Mouse (Mus musculus) neural tube, embryonic 12.5 days (tissue): ENCODE data around the gene Pld4. TPM values are rescaled to one million over a fixed set of nuclear protein-coding genes. Genes with fewer than 3 reads are reported as not detected.

ENCODE experiments used
- ATAC-seq: fragments of 200-750 bp; cut with Nextera tagmentation; 2 replicates; pipeline ENCODE4 v1.8.0; 2017; ENCODE audit warnings: low read depth, mild to moderate bottlenecking, moderate TSS enrichment, moderate library complexity; ENCODE audit not compliant: low FRiP score
- H3K27ac ChIP-seq: fragments of 300-500 bp; sonication (generic); 2 replicates; pipeline ENCODE4 v1.5.1; 2016
- H3K27me3 ChIP-seq: fragments of 300-500 bp; sonication (generic); replicated peaks from 2 replicates; pipeline ENCODE4 v1.6.1; 2016; ENCODE audit warnings: mild to moderate bottlenecking
- H3K36me3 ChIP-seq: fragments of 300-500 bp; sonication (generic); 2 replicates; pipeline ENCODE4 v1.6.1; 2016; ENCODE audit warnings: mild to moderate bottlenecking
- H3K4me1 ChIP-seq: fragments of 300-500 bp; sonication (generic); 2 replicates; pipeline ENCODE4 v1.6.1; 2016
- H3K4me2 ChIP-seq: fragments of 300-500 bp; sonication (generic); replicated peaks from 2 replicates; pipeline ENCODE4 v1.6.1; 2016; ENCODE audit warnings: mild to moderate bottlenecking
- H3K4me3 ChIP-seq: fragments of 300-500 bp; sonication (generic); 2 replicates; pipeline ENCODE4 v1.5.1; 2016
- H3K9ac ChIP-seq: fragments of 300-500 bp; sonication (generic); 2 replicates; pipeline ENCODE4 v1.6.1; 2016; ENCODE audit warnings: mild to moderate bottlenecking
- H3K9me3 ChIP-seq: fragments of 300-500 bp; sonication (generic); 2 replicates; pipeline ENCODE4 v1.6.1; 2016; ENCODE audit warnings: mild to moderate bottlenecking
- WGBS: fragments of 180-500 bp; shearing (Covaris S2); methylation state at CpG from one replicate; pipeline ENCODE4 v1.1.7; 2016; 5-methylcytosine and 5-hydroxymethylcytosine counted together
- polyA plus RNA-seq: library from polyadenylated mRNA; unstranded; fragments of >200 nt; fragmentation: Nextera tagmentation; extraction: Ambion mirVana; gene quantifications from 2 replicates; pipeline ENCODE4 v1.2.1, GENCODE M21; 2016

The Pld4 gene
- polyA plus RNA-seq, 1 experiment from 2014 or later: 5.8 TPM

DNA sequence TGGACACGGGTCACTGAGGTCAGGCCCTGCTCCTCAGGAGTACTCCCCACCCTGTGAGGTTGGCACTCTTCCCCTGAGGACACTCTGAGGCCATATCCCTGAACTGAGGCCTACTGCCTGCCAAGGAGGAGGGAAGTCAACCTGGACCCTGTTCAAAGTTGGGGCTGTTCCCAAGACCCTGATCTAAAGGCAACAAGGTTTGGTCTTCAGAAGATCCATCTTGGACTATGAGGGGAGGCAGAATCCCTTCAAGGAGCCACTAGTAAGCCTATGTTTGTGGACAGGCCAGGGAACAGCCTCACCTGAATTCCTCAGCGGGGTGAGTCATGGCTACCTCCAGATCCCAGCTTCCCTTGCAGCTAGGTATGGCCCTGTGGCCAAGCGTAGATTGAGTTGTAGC, 984 bp upstream of the Pld4 start:
- no peaks in the 10 kb centered on the region for H3K36me3 ChIP-seq
- no peaks in the 10 kb centered on the region for H3K4me1 ChIP-seq
- H3K4me3 ChIP-seq: no peak overlapping the region
- ATAC-seq: no peak
- 87% methylated on average over 3 of the region's 3 CpGs for WGBS
- H3K9me3 ChIP-seq: no peaks in the 10 kb centered on the region
- no peak overlapping the region for H3K4me2 ChIP-seq
- no peak overlapping the region for H3K9ac ChIP-seq
- H3K27me3 ChIP-seq: no peaks in the 10 kb centered on the region
- H3K27ac ChIP-seq: no peak overlapping the region

DNA sequence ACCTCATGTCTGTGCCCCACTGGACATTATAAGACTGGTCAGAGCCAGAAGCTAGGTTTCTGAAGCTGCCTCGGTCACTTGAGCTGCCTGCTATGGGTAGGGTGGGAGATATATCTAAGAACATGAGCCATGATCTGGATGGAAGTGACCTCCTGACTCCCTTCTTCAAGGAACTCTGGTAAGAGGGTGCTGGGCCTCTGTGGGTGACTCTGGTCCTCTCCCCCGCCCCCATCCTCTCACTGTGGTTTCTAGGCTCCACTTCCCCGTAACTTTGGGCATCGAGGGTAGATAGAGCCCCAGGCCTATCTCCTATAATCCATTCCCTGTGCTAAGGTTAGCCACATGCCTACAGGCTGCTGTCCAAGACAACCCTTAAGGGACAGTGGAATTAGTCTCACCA, 956 bp downstream of the Pld4 start:
- Histone ChIP-seq H3K36me3 (no peaks in the 10 kb centered on the region), H3K4me3 (no peak overlapping the region), H3K4me2 (no peak overlapping the region), H3K4me1 (no peaks in the 10 kb centered on the region), H3K9me3 (no peaks in the 10 kb centered on the region), H3K27me3 (no peaks in the 10 kb centered on the region), H3K27ac (no peak overlapping the region), H3K9ac (no peak overlapping the region)
- ATAC-seq: no peak
- 82% methylated on average over 4 of the region's 4 CpGs for WGBS

DNA sequence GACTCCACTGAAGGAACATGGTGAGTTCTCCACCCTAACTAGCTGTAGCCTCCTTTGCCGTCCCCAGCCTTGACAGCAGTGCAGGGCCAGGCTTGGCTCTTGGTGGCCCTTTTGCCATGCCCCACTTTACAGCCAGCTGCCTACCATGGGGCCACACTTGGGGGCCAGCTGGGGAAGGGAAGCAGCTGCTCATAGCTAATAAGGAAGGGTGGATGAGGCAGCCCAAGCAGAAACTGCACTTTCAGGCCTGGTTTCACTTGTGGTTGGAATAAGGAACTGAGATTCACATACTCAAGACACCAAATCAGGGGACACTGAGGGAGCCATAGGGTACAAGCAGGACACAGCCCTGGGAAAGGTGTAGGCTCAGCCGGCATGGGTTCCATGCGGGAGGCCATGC, 1.6 kb downstream of the Pld4 start:
- H3K27ac ChIP-seq: no peak overlapping the region
- ATAC-seq: no peak
- no peaks in the 10 kb centered on the region for H3K36me3 ChIP-seq
- no peaks in the 10 kb centered on the region for H3K27me3 ChIP-seq
- 84% methylated on average over 3 of the region's 3 CpGs for WGBS
- no peaks in the 10 kb centered on the region for H3K4me1 ChIP-seq
- H3K4me2 ChIP-seq: no peak overlapping the region
- H3K9me3 ChIP-seq: no peaks in the 10 kb centered on the region
- no peak overlapping the region for H3K4me3 ChIP-seq
- H3K9ac ChIP-seq: no peak overlapping the region

DNA sequence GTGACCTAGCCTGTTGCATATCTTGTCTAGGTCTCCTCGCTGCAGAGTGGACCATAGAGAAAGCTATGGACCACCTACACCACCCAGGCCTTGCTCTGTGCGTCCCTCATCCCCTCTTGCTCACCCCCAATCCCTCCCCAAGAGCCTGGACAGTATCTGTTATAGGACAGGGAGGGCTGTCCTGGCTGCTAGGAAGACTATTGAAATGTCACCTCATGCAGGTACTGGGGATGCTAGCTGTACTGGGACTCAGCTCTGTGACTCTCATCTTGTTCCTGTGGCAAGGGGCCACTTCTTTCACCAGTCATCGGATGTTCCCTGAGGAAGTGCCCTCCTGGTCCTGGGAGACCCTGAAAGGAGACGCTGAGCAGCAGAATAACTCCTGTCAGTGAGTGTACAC, 2.7 kb downstream of the Pld4 start:
- no peaks in the 10 kb centered on the region for H3K27me3 ChIP-seq
- no peak overlapping the region for H3K4me2 ChIP-seq
- no peak for ATAC-seq
- no peak overlapping the region for H3K4me3 ChIP-seq
- no peak overlapping the region for H3K9ac ChIP-seq
- H3K4me1 ChIP-seq: no peaks in the 10 kb centered on the region
- H3K36me3 ChIP-seq: no peaks in the 10 kb centered on the region
- H3K27ac ChIP-seq: no peak overlapping the region
- WGBS: 82% methylated on average over 4 of the region's 4 CpGs
- no peaks in the 10 kb centered on the region for H3K9me3 ChIP-seq

DNA sequence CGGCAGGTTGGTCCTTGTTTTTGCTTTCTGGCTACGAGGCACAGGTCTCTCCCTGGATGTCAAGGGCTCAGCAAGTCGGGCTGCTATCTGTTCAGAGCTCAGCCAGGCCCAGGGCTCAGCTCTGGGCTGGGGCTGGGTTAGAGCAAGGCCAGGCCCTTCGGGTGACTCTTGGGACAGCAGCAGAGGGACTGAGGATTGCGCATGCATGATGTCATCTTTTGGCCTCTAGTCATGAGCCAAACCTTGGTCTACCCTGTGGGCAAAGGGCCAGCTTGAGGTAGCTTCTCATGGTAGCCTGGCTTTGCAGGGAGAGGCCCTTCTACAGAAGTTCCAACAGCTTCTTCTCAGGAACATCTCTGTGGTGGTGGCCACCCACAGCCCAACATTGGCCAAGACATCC, 3.7 kb downstream of the Pld4 start:
- ATAC-seq: no peak
- WGBS: 80% methylated on average over 5 of the region's 5 CpGs
- H3K4me1 ChIP-seq: no peaks in the 10 kb centered on the region

DNA sequence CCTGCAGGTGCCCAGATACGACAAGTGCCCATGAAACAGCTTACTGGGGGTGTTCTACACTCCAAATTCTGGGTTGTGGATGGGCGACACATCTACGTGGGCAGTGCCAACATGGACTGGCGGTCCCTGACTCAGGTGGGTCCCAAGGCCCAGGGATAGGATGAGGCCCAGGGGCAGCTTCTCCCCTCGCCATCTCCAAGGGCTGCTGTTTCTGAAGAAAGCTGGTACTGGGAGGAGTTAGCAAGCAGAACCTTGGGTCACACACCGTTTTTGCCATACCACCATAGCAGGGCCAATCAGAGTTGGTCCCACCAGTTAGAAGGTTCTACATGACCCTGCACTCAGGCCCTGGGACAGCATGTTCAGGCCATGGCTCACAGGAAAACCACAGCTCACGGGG, 4.5 kb downstream of the Pld4 start:
- no peaks in the 10 kb centered on the region for H3K36me3 ChIP-seq
- no peak overlapping the region for H3K27ac ChIP-seq
- WGBS: 93% methylated on average over 7 of the region's 7 CpGs
- no peaks in the 10 kb centered on the region for H3K9me3 ChIP-seq
- no peak overlapping the region for H3K9ac ChIP-seq
- no peaks in the 10 kb centered on the region for H3K4me1 ChIP-seq
- no peak overlapping the region for H3K4me2 ChIP-seq
- ATAC-seq: no peak
- H3K27me3 ChIP-seq: no peaks in the 10 kb centered on the region
- no peak overlapping the region for H3K4me3 ChIP-seq

More for the DNA sequence above, 3.7 kb downstream of the Pld4 start:
- Histone ChIP-seq H3K36me3 (no peaks in the 10 kb centered on the region), H3K27ac (no peak overlapping the region), H3K9ac (no peak overlapping the region), H3K27me3 (no peaks in the 10 kb centered on the region), H3K9me3 (no peaks in the 10 kb centered on the region), H3K4me3 (no peak overlapping the region), H3K4me2 (no peak overlapping the region)

DNA sequence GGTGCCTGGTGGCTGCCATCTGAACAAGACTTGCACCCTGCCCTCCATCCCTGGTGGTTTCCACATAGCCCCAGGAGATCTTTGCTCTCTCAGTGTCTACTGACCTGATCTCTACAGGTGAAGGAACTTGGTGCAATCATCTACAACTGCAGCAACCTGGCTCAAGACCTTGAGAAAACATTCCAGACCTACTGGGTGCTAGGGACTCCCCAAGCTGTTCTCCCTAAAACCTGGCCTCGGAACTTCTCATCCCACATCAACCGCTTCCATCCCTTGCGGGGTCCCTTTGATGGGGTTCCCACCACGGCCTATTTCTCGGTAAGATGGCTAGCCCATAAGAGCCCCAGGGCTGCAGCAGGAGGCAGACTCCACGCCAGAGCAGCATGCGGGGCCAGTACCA, 6.1 kb downstream of the Pld4 start:
- H3K9me3 ChIP-seq: no peaks in the 10 kb centered on the region
- ATAC-seq: no peak
- H3K27me3 ChIP-seq: no peaks in the 10 kb centered on the region
- no peaks in the 10 kb centered on the region for H3K36me3 ChIP-seq
- H3K27ac ChIP-seq: no peak overlapping the region
- WGBS: 93% methylated on average over 7 of the region's 7 CpGs
- H3K4me2 ChIP-seq: no peak overlapping the region
- H3K4me1 ChIP-seq: no peaks in the 10 kb centered on the region
- no peak overlapping the region for H3K4me3 ChIP-seq
- H3K9ac ChIP-seq: no peak overlapping the region

DNA sequence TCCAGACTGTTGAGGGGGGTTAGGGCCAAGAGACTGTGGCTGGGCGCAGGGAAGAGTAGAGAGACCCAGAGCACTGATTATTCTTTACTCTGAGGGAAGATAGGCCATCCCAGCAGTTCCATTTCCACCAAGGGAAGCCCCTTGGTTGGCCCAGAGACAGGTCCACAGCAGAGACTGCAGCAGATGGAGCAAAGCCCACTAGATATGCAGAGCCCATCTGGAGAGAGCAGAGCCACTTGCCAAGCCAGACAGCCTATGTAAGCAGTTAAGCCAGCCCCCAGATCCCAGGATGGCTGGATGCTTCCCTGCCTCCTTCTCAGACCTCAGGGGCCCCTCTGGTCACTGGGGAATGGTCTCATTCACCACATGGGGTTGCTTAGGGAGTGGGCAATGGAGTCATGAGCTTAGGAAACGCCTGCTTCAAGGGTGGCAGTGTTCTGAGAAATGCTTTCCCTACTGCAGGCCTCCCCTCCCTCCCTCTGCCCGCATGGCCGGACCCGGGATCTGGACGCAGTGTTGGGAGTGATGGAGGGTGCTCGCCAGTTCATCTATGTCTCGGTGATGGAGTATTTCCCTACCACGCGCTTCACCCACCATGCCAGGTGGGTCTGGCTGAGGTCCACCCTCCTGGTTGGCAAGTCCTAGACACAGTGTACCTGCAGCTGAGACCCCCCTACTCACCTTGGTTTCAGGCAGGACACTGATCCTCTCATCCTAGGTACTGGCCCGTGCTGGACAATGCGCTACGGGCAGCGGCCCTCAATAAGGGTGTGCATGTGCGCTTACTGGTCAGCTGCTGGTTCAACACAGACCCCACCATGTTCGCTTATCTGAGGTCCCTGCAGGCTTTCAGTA, 6.8 kb downstream of the Pld4 start:
- Histone ChIP-seq H3K27ac (no peak overlapping the region), H3K36me3 (no peaks in the 10 kb centered on the region), H3K9ac (no peak overlapping the region), H3K27me3 (no peaks in the 10 kb centered on the region), H3K4me1 (no peaks in the 10 kb centered on the region), H3K4me3 (no peak overlapping the region), H3K9me3 (no peaks in the 10 kb centered on the region), H3K4me2 (no peak overlapping the region)
- ATAC-seq: no peak
- 91% methylated on average over 16 of the region's 16 CpGs for WGBS

DNA sequence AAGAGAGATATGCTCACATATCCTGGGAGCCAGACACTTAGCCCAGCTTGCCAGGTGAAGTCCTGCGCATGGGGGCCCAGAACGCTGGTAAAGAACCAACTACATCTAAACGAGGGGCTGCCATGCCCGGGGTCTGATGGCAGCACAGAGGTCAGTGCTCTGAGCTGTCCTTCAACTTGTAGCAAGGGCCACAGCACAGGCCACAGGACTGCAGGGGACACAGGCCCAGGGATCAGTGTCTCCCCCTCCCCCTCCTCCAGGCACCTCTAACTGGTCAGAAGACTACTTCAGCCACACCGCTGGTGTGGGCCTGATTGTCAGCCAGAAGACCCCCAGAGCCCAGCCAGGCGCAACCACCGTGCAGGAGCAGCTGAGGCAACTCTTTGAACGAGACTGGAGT, 7.7 kb downstream of the Pld4 start:
- Histone ChIP-seq H3K27ac (no peak overlapping the region), H3K27me3 (no peaks in the 10 kb centered on the region), H3K36me3 (no peaks in the 10 kb centered on the region), H3K9me3 (no peaks in the 10 kb centered on the region), H3K4me1 (no peaks in the 10 kb centered on the region), H3K4me2 (no peak overlapping the region), H3K9ac (no peak overlapping the region), H3K4me3 (no peak overlapping the region)
- no peak for ATAC-seq
- WGBS: 88% methylated on average over 8 of the region's 8 CpGs

DNA sequence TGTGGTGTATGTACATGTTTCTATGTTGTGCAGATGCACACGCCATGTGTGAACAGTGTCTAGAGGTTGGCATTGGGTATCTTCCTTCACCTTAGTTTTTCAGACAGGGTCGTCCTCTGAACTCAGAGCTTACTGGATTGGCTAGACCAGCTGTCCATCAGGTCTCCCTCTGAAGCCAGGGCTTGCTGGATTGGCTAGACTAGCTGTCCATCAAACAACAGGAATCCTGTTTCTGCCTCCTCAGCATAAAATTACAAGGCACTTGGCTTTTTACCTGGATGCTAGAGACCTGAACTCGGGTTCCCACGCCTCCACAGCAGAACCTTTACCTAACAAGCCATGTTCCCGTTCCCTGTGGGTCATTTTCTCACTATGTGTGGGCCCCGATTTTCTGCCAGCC, 8.6 kb downstream of the Pld4 start:
- Histone ChIP-seq H3K4me2 (no peak overlapping the region), H3K36me3 (no peaks in the 10 kb centered on the region), H3K9me3 (no peaks in the 10 kb centered on the region), H3K27ac (no peak overlapping the region), H3K9ac (no peak overlapping the region), H3K27me3 (no peaks in the 10 kb centered on the region), H3K4me1 (no peaks in the 10 kb centered on the region), H3K4me3 (no peak overlapping the region)
- WGBS: 82% methylated on average over 6 of the region's 6 CpGs
- no peak for ATAC-seq

DNA sequence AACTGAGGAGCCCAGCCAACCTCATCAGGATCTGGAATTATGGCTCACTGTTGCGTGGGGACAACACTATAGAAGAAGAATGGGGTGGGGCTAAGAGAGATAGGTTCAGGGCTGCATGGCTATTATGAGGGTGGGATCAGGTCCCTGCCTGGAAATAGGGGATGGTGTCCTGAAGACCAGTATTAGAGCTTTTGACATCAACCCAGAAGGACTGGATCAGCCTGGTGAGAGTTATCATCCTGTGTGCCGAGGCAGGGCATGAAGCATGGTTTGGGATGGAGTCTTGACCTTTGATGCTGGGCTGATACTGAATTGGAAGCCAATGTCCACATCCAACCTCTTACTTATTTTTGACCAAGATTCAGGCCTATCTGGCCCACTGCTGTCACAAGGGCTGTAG, 9.3 kb downstream of the Pld4 start:
- Histone ChIP-seq H3K4me1 (no peaks in the 10 kb centered on the region), H3K4me3 (no peak overlapping the region), H3K4me2 (no peak overlapping the region), H3K27me3 (no peaks in the 10 kb centered on the region), H3K36me3 (no peaks in the 10 kb centered on the region), H3K9ac (no peak overlapping the region), H3K9me3 (0 out of 2 replicates have a peak, but pooled peaks cover under 1% of the 10 kb centered on the region), H3K27ac (no peak overlapping the region)
- WGBS: 79% methylated on average over 2 of the region's 2 CpGs
- ATAC-seq: no peak

DNA sequence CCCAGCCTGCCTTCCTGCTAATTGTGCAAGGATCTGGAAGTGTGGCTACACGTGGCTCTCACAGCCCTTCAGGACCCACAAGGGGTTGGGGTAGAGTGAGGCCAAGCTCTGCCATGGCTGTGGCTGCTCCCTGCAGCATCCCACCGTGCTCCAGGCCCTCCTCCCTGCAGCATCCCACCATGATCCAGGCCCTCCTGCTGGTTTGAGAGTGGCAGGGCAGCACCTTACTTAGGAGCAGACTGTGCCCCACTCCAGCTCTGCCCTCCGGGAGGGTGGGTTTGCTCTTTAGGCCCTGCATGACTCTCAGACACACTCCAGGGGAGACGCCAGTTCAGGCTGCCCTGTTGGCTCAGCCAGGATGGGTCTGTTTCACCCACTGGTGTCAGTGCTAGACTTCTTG, 9.9 kb downstream of the Pld4 start:
- Histone ChIP-seq H3K4me2 (no peak overlapping the region), H3K4me1 (no peaks in the 10 kb centered on the region), H3K27me3 (no peaks in the 10 kb centered on the region), H3K27ac (no peak overlapping the region), H3K36me3 (no peaks in the 10 kb centered on the region), H3K9ac (no peak overlapping the region), H3K4me3 (no peak overlapping the region), H3K9me3 (0 out of 2 replicates have a peak, but pooled peaks cover 7% of the 10 kb centered on the region)
- WGBS: 79% methylated on average over 4 of the region's 4 CpGs
- no peak for ATAC-seq

DNA sequence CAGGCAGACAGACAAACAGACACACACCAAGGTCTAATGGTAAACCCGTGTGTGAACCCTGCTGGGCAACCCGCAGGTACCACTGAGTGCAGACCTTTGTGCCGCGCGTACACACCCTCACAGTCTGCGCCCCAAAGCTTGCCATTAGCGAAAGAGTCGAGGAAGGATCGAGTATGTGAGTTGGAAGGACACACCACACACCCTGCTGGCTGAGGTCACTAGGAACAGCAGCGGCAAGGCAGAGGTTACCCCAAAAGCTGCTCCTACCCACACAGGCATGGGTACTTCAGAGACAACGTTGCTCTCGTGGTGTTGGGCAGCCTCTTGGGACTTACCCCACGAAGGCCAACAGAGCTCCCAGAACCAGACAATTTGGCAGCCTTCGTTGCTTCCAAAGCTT, 11.9 kb downstream of the Pld4 start:
- Histone ChIP-seq H3K27ac (no peak overlapping the region), H3K36me3 (no peaks in the 10 kb centered on the region), H3K4me1 (no peaks in the 10 kb centered on the region), H3K27me3 (no peaks in the 10 kb centered on the region), H3K9ac (no peak overlapping the region), H3K9me3 (0 out of 2 replicates have a peak, but pooled peaks cover 9% of the 10 kb centered on the region), H3K4me2 (no peak overlapping the region), H3K4me3 (no peak overlapping the region)
- WGBS: 95% methylated on average over 14 of the region's 14 CpGs
- no peak for ATAC-seq
